Mouse (Mus musculus) intestine, postnatal 0 days (tissue): ENCODE measurements around the gene Gpr146. TPM values are rescaled to one million over a fixed set of nuclear protein-coding genes. Genes with fewer than 3 reads are reported as not detected.

Experiments used
- ATAC-seq: fragments of 200-750 bp; cut with Nextera tagmentation; 2 replicates; pipeline ENCODE4 v1.8.0; 2017; ENCODE audit warnings: mild to moderate bottlenecking, moderate TSS enrichment, moderate library complexity
- H3K27ac ChIP-seq: fragments of 300-500 bp; sonication (generic); 2 replicates; pipeline ENCODE4 v1.5.1; 2014; ENCODE audit warnings: mild to moderate bottlenecking, low read depth, low read length, moderate library complexity
- H3K27me3 ChIP-seq: fragments of 300-500 bp; sonication (generic); replicated peaks from 2 replicates; pipeline ENCODE4 v1.6.1; 2014; ENCODE audit warnings: low read length, mixed read lengths; ENCODE audit not compliant: control insufficient read depth, insufficient read depth
- H3K36me3 ChIP-seq: fragments of 300-500 bp; sonication (generic); 2 replicates; pipeline ENCODE4 v1.6.1; 2014; ENCODE audit warnings: mild to moderate bottlenecking, moderate library complexity; ENCODE audit not compliant: control insufficient read depth, insufficient read depth
- H3K4me1 ChIP-seq: fragments of 300-500 bp; sonication (generic); replicated peaks from 2 replicates; pipeline ENCODE4 v1.6.1; 2014; ENCODE audit warnings: antibody characterized with exemption, low read length, mixed read lengths; ENCODE audit not compliant: control insufficient read depth, insufficient read depth
- H3K4me2 ChIP-seq: fragments of 300-500 bp; sonication (generic); replicated peaks from 2 replicates; pipeline ENCODE4 v1.6.1; 2014; ENCODE audit warnings: low read depth, mild to moderate bottlenecking, moderate library complexity
- H3K4me3 ChIP-seq: fragments of 300-500 bp; sonication (generic); 2 replicates; pipeline ENCODE4 v1.5.1; 2014; ENCODE audit warnings: low read depth, low read length
- H3K9ac ChIP-seq: fragments of 300-500 bp; sonication (generic); 2 replicates; pipeline ENCODE4 v1.6.1; 2014; ENCODE audit warnings: mild to moderate bottlenecking, low read depth, low read length
- H3K9me3 ChIP-seq: fragments of 300-500 bp; sonication (generic); 2 replicates; pipeline ENCODE4 v1.6.1; 2016; ENCODE audit warnings: mixed run types; ENCODE audit not compliant: control insufficient read depth
- CTCF ChIP-seq: sonication (generic); IDR thresholded peaks from 2 replicates; pipeline ENCODE4 v1.5.1; 2016; ENCODE audit warnings: low read depth, mild to moderate bottlenecking, control low read depth, antibody characterized with exemption, moderate library complexity
- WGBS: fragments of 180-500 bp; shearing (Covaris S2); extraction: QIAGEN DNeasy Blood & Tissue Kit; methylation state at CpG from one replicate; pipeline ENCODE4 v1.1.7; 2014; 5-methylcytosine and 5-hydroxymethylcytosine counted together
- polyA plus RNA-seq: library from polyadenylated mRNA; unstranded; fragments of >200 nt; fragmentation: Nextera tagmentation; extraction: Ambion mirVana; gene quantifications from 2 replicates; pipeline ENCODE4 v1.2.1, GENCODE M21; 2015

The Gpr146 gene
- polyA plus RNA-seq, 1 experiment from 2014 or later, result 2.6 TPM

- TF ChIP-seq CTCF, result no peak
- no peaks in the 10 kb centered on the region for H3K27me3 ChIP-seq
- no peaks in the 10 kb centered on the region for H3K9me3 ChIP-seq
- no peak overlapping the region for H3K27ac ChIP-seq
- no peak overlapping the region for H3K4me2 ChIP-seq
- no peaks in the 10 kb centered on the region for H3K36me3 ChIP-seq
- no peak overlapping the region for H3K9ac ChIP-seq
- 0 out of 2 replicates have a peak, but pooled peaks cover 8% of the 10 kb centered on the region for H3K4me1 ChIP-seq
- WGBS, result 81% methylated on average over 15 of the region's 15 CpGs
- ATAC-seq, result no peak
- H3K4me3 ChIP-seq, result no peak overlapping the region
Observed at GRCm38 (mm10) chr5:139411665-139412314, 34.3 kb downstream of the Gpr146 start.

GRCm38 (mm10) chr5:139413545-139413944 is 36.0 kb downstream of the Gpr146 start:
- no peak overlapping the region for H3K9ac ChIP-seq
- 39% methylated on average over 4 of the region's 4 CpGs for WGBS
- no peak overlapping the region for H3K4me3 ChIP-seq
- no peak for ATAC-seq
- TF ChIP-seq CTCF, result no peak
- H3K4me2 ChIP-seq, result no peak overlapping the region
- no peaks in the 10 kb centered on the region for H3K36me3 ChIP-seq
- H3K4me1 ChIP-seq, result 0 out of 2 replicates have a peak, but pooled peaks cover 8% of the 10 kb centered on the region
- H3K27ac ChIP-seq, result no peak overlapping the region
- H3K27me3 ChIP-seq, result no peaks in the 10 kb centered on the region
- no peaks in the 10 kb centered on the region for H3K9me3 ChIP-seq

GRCm38 (mm10) chr5:139415001-139415400 is 37.5 kb downstream of the Gpr146 start:
- Histone ChIP-seq H3K4me3 (no peak overlapping the region), H3K9ac (no peak overlapping the region), H3K36me3 (no peaks in the 10 kb centered on the region), H3K4me1 (0 out of 2 replicates have a peak, but pooled peaks cover 3% of the 10 kb centered on the region), H3K27me3 (no peaks in the 10 kb centered on the region), H3K27ac (no peak overlapping the region), H3K4me2 (no peak overlapping the region), H3K9me3 (no peaks in the 10 kb centered on the region)
- ATAC-seq, result no peak
- WGBS, result 89% methylated on average over 5 of the region's 5 CpGs
- TF ChIP-seq CTCF, result no peak

DNA sequence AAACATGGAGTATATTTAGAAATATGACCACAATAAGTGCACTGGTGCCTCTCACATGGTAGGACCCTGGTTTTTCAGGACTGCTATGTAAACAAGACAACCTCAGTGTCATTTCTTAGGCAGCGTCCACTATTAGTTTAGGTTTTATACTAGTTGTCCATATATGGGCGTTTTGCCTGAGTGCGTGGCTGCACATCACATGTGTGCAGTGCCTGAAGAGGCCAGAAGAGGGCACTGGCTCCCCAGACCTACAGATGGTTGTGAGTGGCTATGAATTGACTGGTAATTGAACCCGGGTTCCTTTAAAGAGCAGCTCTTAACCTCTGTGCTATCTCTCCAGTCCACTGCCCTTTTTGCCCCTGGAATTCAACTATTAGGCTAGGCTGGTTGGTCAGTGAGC is 39.4 kb downstream of the Gpr146 start:
- Histone ChIP-seq H3K36me3 (no peaks in the 10 kb centered on the region), H3K4me3 (no peak overlapping the region), H3K9me3 (no peaks in the 10 kb centered on the region), H3K9ac (no peak overlapping the region), H3K27ac (no peak overlapping the region), H3K4me1 (0 out of 2 replicates have a peak, but pooled peaks cover 3% of the 10 kb centered on the region), H3K27me3 (no peaks in the 10 kb centered on the region), H3K4me2 (no peak overlapping the region)
- TF ChIP-seq CTCF, result peak; percentile 51
- WGBS, result 90% methylated on average over 4 of the region's 4 CpGs
- ATAC-seq, result no peak

DNA sequence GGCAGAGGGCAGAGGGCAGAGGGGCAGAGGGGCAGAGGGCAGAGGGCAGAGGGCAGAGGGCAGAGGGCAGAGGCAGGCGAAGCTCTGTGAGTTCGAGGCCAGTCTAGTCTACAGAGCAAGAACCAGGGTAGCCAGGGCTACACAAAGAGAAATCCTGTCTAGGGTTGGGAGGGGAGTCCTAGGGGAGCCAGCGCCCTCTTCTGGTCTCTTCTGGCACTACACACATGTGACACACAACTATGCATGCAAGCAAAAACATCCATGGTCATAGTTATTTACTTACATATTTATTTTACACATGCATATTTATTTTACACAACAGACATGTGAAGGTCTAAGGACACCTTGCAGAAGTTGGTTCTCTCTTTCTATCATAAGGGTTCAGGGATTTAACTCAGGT is 40.0 kb downstream of the Gpr146 start:
- no peak for ATAC-seq
- no peaks in the 10 kb centered on the region for H3K27me3 ChIP-seq
- no peaks in the 10 kb centered on the region for H3K9me3 ChIP-seq
- 0 out of 2 replicates have a peak, but pooled peaks cover 3% of the 10 kb centered on the region for H3K4me1 ChIP-seq
- 90% methylated on average over 3 of the region's 3 CpGs for WGBS
- H3K9ac ChIP-seq, result no peak overlapping the region
- H3K36me3 ChIP-seq, result no peaks in the 10 kb centered on the region
- TF ChIP-seq CTCF, result peak; percentile 32; the same call in 1 of the 2 replicates
- no peak overlapping the region for H3K4me2 ChIP-seq
- no peak overlapping the region for H3K27ac ChIP-seq
- H3K4me3 ChIP-seq, result no peak overlapping the region

GRCm38 (mm10) chr5:139418110-139418509 is 40.6 kb downstream of the Gpr146 start:
- H3K36me3 ChIP-seq, result no peaks in the 10 kb centered on the region
- ATAC-seq, result no peak
- H3K4me3 ChIP-seq, result no peak overlapping the region
- TF ChIP-seq CTCF, result no peak
- no peak overlapping the region for H3K9ac ChIP-seq
- H3K4me2 ChIP-seq, result no peak overlapping the region
- H3K4me1 ChIP-seq, result 0 out of 2 replicates have a peak, but pooled peaks cover 3% of the 10 kb centered on the region
- 54% methylated on average over 2 of the region's 2 CpGs for WGBS
- H3K27me3 ChIP-seq, result no peaks in the 10 kb centered on the region
- H3K27ac ChIP-seq, result no peak overlapping the region
- no peaks in the 10 kb centered on the region for H3K9me3 ChIP-seq

DNA sequence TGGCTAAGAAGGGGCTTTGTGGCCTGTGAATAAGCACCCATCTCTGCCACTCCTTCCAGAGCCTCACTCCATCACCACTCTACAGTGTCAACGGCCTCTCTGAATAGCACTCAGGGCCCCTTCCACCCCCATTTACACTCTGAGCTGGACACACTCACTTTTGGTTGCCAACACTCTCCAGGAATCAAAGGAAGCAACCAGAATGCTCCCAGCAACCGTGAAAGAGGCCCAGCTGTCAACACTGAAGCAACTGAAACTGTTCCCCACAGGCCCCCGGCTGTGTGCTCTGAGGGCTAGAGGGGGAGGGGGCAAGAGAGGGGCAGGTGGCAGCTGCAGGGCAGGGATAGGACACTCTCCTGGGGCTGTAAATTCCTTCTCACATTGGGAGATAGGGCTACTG is 41.1 kb downstream of the Gpr146 start:
- H3K36me3 ChIP-seq, result no peaks in the 10 kb centered on the region
- no peak for TF ChIP-seq CTCF
- ATAC-seq, result no peak
- H3K4me2 ChIP-seq, result no peak overlapping the region
- no peaks in the 10 kb centered on the region for H3K27me3 ChIP-seq
- WGBS, result 20% methylated on average over 3 of the region's 3 CpGs
- no peak overlapping the region for H3K27ac ChIP-seq
- H3K4me3 ChIP-seq, result no peak overlapping the region
- H3K4me1 ChIP-seq, result 0 out of 2 replicates have a peak, but pooled peaks cover 3% of the 10 kb centered on the region
- H3K9me3 ChIP-seq, result no peaks in the 10 kb centered on the region
- H3K9ac ChIP-seq, result no peak overlapping the region
